Mouse (Mus musculus) thymus, adult 2 months (tissue): ENCODE measurements at regions not wholly inside any gene's neighbourhood (a gene's known extent, or its start where the extent isn't known, plus 50 kb on each side); places are given as distances from the start of the nearest gene placed in this dataset.

Experiments
- DNase-seq: peaks from one replicate; pipeline ENCODE4 v3.0.0; 2021
- H3K27ac ChIP-seq: fragments of 200-500 bp; 2 replicates; pipeline ENCODE4 v1.5.1; 2012; ENCODE audit warnings: low read length, control low read depth; ENCODE audit not compliant: control insufficient read depth, insufficient read depth
- H3K27me3 ChIP-seq: fragments of 200-500 bp; 2 replicates; pipeline ENCODE4 v1.6.1; 2012; ENCODE audit warnings: mild to moderate bottlenecking, low read length, moderate library complexity, mixed read lengths; ENCODE audit not compliant: control insufficient read depth, insufficient read depth
- H3K36me3 ChIP-seq: fragments of 200-500 bp; 2 replicates; pipeline ENCODE4 v1.6.1; 2012; ENCODE audit warnings: mild to moderate bottlenecking, low read length, moderate library complexity; ENCODE audit not compliant: control insufficient read depth, insufficient read depth
- H3K4me1 ChIP-seq: fragments of 200-500 bp; replicated peaks from 2 replicates; pipeline ENCODE4 v1.6.1; 2012; ENCODE audit warnings: low read length; ENCODE audit not compliant: control insufficient read depth, insufficient read depth
- H3K4me3 ChIP-seq: fragments of 200-500 bp; 2 replicates; pipeline ENCODE4 v1.5.1; 2012; ENCODE audit warnings: mild to moderate bottlenecking, low read length, control low read depth, moderate library complexity; ENCODE audit not compliant: control insufficient read depth, insufficient read depth
- CTCF ChIP-seq: fragments of 200-500 bp; IDR thresholded peaks from 2 replicates; pipeline ENCODE4 v1.5.1; 2012; ENCODE audit warnings: mild to moderate bottlenecking, control low read depth, low read length, moderate library complexity, borderline replicate concordance; ENCODE audit not compliant: control insufficient read depth, poor library complexity, insufficient read depth; ENCODE audit errors: extremely low read depth
- POLR2A ChIP-seq: fragments of 200-500 bp; IDR thresholded peaks from 2 replicates; pipeline ENCODE4 v1.6.1; 2012; ENCODE audit warnings: mild to moderate bottlenecking, low read length, control low read depth, moderate library complexity; ENCODE audit not compliant: control insufficient read depth, poor library complexity, insufficient read depth; ENCODE audit errors: extremely low read depth
- WGBS: fragments of 180-500 bp; shearing (Covaris S2); methylation state at CpG from one replicate; pipeline ENCODE4 v1.1.7; 2018; 5-methylcytosine and 5-hydroxymethylcytosine counted together

DNA sequence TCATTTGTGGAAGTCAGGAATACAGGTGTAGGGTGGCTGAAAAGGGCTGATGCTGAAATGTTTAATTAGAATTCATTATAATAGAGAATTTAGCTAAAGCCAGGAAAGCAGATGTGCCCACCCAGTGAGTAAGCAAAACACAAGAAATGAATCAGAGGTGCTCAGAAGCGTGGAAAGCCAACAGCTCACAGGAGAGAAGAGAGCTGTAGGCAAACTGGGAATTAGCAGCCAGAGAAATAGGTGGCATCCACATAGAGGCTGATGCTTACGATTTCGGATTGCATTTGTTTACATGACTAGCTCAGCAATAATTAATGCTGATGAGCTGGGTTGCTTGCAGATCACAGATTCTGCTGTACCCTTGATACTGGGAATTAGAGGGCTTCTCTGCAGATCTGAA lies 859.5 kb upstream of the Sel1l start:
- 87% methylated on average over 3 of the region's 3 CpGs for WGBS
- TF ChIP-seq CTCF (no peak), POLR2A (no peak)
- H3K27ac ChIP-seq = no peak overlapping the region
- H3K27me3 ChIP-seq = no peaks in the 10 kb centered on the region
- H3K36me3 ChIP-seq = no peaks in the 10 kb centered on the region
- DNase-seq = no peak
- H3K4me1 ChIP-seq = no peaks in the 10 kb centered on the region
- no peak overlapping the region for H3K4me3 ChIP-seq

DNA sequence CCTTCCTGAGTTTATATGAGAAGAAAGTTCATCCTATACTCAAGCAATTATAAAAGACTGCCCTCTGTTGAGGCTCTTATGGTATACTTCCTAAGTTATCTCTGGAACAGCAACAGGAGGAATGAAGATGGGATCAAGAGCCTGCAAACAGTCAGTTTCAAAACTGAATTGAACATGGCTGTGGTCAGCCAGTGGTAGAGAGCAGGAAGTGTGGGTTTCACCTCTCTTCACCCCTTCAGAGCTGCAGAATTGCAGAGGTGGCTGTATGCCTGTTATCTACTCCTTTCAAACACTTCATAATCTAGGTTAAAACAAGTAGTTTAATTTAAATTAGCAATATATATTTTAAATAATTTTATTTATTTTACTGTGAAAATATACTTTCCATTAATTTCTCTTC lies 854.8 kb upstream of the Sel1l start:
- no peak for TF ChIP-seq POLR2A
- TF ChIP-seq CTCF = no peak
- no peaks in the 10 kb centered on the region for H3K4me1 ChIP-seq
- H3K4me3 ChIP-seq = no peak overlapping the region
- no peaks in the 10 kb centered on the region for H3K36me3 ChIP-seq
- DNase-seq = no peak
- no peak overlapping the region for H3K27ac ChIP-seq
- H3K27me3 ChIP-seq = no peaks in the 10 kb centered on the region

DNA sequence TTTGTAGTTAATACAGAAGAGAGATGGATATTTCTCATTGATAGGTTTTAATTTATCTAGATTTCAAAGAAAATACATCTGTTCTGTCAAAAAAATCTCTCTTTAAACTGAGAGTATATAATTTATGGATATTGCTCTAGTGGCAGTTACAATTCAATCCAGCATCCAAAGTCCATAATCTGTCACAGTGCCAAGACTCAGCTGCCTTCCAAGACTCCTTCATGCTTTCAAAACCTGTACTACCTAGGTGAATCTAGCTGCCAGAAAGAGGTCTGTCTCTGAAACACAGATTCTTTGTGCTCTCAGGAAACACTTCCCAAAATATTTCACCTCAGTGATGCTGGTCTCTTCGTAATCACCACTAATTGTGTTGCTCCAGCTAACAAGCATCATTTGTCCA lies 844.0 kb upstream of the Sel1l start:
- no peak overlapping the region for H3K4me3 ChIP-seq
- H3K27me3 ChIP-seq = no peaks in the 10 kb centered on the region
- TF ChIP-seq POLR2A (no peak), CTCF (no peak)
- no peak overlapping the region for H3K27ac ChIP-seq
- H3K36me3 ChIP-seq = no peaks in the 10 kb centered on the region
- 90% methylated on average over 1 of the region's 1 CpGs for WGBS
- no peaks in the 10 kb centered on the region for H3K4me1 ChIP-seq
- DNase-seq = no peak

DNA sequence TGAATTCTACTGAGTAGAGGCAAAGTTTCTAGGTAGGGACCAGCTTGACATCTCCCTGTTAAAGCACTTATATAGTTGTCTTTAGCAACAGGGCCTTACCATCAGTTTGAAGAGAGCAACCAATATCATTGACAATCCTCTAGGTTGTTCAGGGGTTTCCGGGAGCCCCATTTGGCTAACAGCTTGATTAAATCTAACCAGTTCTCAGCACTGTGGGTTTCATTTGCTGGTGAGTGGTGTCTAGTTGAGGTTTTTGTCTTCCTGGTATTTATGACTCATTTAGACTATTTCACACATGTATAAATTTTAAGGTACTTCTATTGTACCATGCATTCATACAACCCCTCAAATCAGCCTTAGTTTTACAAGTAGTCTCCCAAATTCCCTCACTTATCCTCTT lies 823.4 kb upstream of the Sel1l start:
- H3K27ac ChIP-seq = no peak overlapping the region
- no peaks in the 10 kb centered on the region for H3K4me1 ChIP-seq
- no peak overlapping the region for H3K4me3 ChIP-seq
- WGBS = 29% methylated on average over 1 of the region's 1 CpGs
- TF ChIP-seq POLR2A (no peak), CTCF (no peak)
- DNase-seq = no peak
- no peaks in the 10 kb centered on the region for H3K27me3 ChIP-seq
- no peaks in the 10 kb centered on the region for H3K36me3 ChIP-seq

GRCm38 (mm10) chr12:92646634-92647033 lies 797.7 kb upstream of the Sel1l start:
- no peaks in the 10 kb centered on the region for H3K4me1 ChIP-seq
- DNase-seq = no peak
- H3K27ac ChIP-seq = no peak overlapping the region
- no peaks in the 10 kb centered on the region for H3K36me3 ChIP-seq
- H3K4me3 ChIP-seq = no peak overlapping the region
- 78% methylated on average over 2 of the region's 2 CpGs for WGBS
- H3K27me3 ChIP-seq = no peaks in the 10 kb centered on the region
- TF ChIP-seq CTCF = no peak
- TF ChIP-seq POLR2A = no peak

- Histone ChIP-seq H3K27me3 (no peaks in the 10 kb centered on the region), H3K4me1 (no peaks in the 10 kb centered on the region), H3K27ac (no peak overlapping the region), H3K4me3 (no peak overlapping the region), H3K36me3 (no peaks in the 10 kb centered on the region)
- WGBS = 95% methylated on average over 4 of the region's 4 CpGs
- DNase-seq = no peak
- TF ChIP-seq POLR2A = no peak
- no peak for TF ChIP-seq CTCF
These were observed 796.2 kb upstream of the Sel1l start for GRCm38 (mm10) chr12:92645006-92645624.

DNA sequence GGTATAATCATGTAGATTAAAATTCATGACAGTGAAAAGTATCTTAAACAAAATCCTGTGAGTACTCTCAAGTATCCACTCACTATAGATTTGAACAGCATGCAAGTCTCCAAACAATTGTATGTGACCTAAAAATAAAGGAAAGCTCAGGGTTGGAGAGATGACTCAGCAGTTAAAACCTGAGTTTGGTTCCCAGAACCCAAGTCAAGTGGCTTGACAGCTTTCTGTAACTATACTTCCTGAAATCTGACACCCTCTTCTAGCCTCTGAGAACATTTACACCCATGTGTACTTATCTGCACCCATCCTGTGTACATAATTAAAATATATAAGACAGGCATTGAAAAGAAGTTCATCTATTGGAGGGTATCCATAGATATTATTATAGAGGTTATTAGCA lies 770.2 kb upstream of the Sel1l start:
- TF ChIP-seq CTCF = no peak
- TF ChIP-seq POLR2A = no peak
- H3K4me1 ChIP-seq = no peaks in the 10 kb centered on the region
- H3K27me3 ChIP-seq = no peaks in the 10 kb centered on the region
- no peak overlapping the region for H3K4me3 ChIP-seq
- H3K36me3 ChIP-seq = no peaks in the 10 kb centered on the region
- DNase-seq = no peak
- H3K27ac ChIP-seq = no peak overlapping the region
